Mouse (Mus musculus): ENCODE results near the gene Exoc6b. TPM values are rescaled to one million over a fixed set of nuclear protein-coding genes. Genes with fewer than 3 reads are reported as not detected.
"Not testable (repeated sequence)": the region's sequence is repeated elsewhere in the genome, so short reads cannot be mapped to it uniquely, and the experiment has no call there.

Exoc6b gene
- polyA plus RNA-seq, 1 experiment = 7.8 TPM

GRCm38 (mm10) chr6:85086645-85087044 lies 17.3 kb upstream of the Exoc6b start:
- TF ChIP-seq POLR2A (IDR thresholded peaks at IDR 0.05; ENCODE audit: control insufficient read depth, low read depth, low read length) (no peak), CTCF (IDR thresholded peaks at IDR 0.05; ENCODE audit: control insufficient read depth, insufficient read depth, insufficient replicate concordance, low read depth, low read length) (no peak)
- H3K27ac ChIP-seq (ENCODE audit: control insufficient read depth, insufficient read depth, low read depth, low read length) = no peak overlapping the region

GRCm38 (mm10) chr6:85076179-85076720 lies 6.9 kb upstream of the Exoc6b start:
- not testable (repeated sequence) for H3K4me1 ChIP-seq (ENCODE audit: control insufficient read depth, insufficient read depth, low read length); H3K27me3 ChIP-seq (ENCODE audit: control insufficient read depth, insufficient read depth, low read length); H3K36me3 ChIP-seq (ENCODE audit: control insufficient read depth, insufficient read depth, low read length); H3K27ac ChIP-seq (ENCODE audit: control insufficient read depth, insufficient read depth, low read depth, low read length)
- TF ChIP-seq POLR2A (IDR thresholded peaks at IDR 0.05; ENCODE audit: control insufficient read depth, low read depth, low read length) = peak; percentile 69; the same call in 1 of the 2 replicates
- H3K4me3 ChIP-seq (ENCODE audit: control insufficient read depth, low read depth, low read length) = peak overlapping the region; percentile 68

More at GRCm38 (mm10) chr6:85086645-85087044, 17.3 kb upstream of the Exoc6b start:
- no peaks in the 10 kb centered on the region for H3K27me3 ChIP-seq (ENCODE audit: control insufficient read depth, insufficient read depth, low read length)
- H3K36me3 ChIP-seq (ENCODE audit: control insufficient read depth, insufficient read depth, low read length) = no peaks in the 10 kb centered on the region
- H3K4me3 ChIP-seq (ENCODE audit: control insufficient read depth, low read depth, low read length) = no peak overlapping the region
- H3K4me1 ChIP-seq (ENCODE audit: control insufficient read depth, insufficient read depth, low read length) = no peaks in the 10 kb centered on the region; the same call in 1 of the 2 replicates

- peak overlapping the region; percentile 68 for H3K4me3 ChIP-seq (ENCODE audit: control insufficient read depth, low read depth, low read length)
- H3K36me3 ChIP-seq (ENCODE audit: control insufficient read depth, insufficient read depth, low read length) = no peaks in the 10 kb centered on the region
- no peaks in the 10 kb centered on the region for H3K27me3 ChIP-seq (ENCODE audit: control insufficient read depth, insufficient read depth, low read length)
- H3K27ac ChIP-seq (ENCODE audit: control insufficient read depth, insufficient read depth, low read depth, low read length) = no peak overlapping the region
- no peaks in the 10 kb centered on the region for H3K4me1 ChIP-seq (ENCODE audit: control insufficient read depth, insufficient read depth, low read length)
- TF ChIP-seq CTCF (IDR thresholded peaks at IDR 0.05; ENCODE audit: control insufficient read depth, insufficient read depth, insufficient replicate concordance, low read depth, low read length) = no peak
- no peak for TF ChIP-seq POLR2A (IDR thresholded peaks at IDR 0.05; ENCODE audit: control insufficient read depth, low read depth, low read length)
Measured at GRCm38 (mm10) chr6:85074996-85075395, 5.7 kb upstream of the Exoc6b start.

- Histone ChIP-seq H3K27me3 (ENCODE audit: control insufficient read depth, insufficient read depth, low read length) (no peaks in the 10 kb centered on the region), H3K27ac (ENCODE audit: control insufficient read depth, insufficient read depth, low read depth, low read length) (peak overlapping the region; percentile 80)
- TF ChIP-seq CTCF (IDR thresholded peaks at IDR 0.05; ENCODE audit: control insufficient read depth, insufficient read depth, insufficient replicate concordance, low read depth, low read length) (no peak), POLR2A (IDR thresholded peaks at IDR 0.05; ENCODE audit: control insufficient read depth, low read depth, low read length) (no peak)
Measured at GRCm38 (mm10) chr6:85068322-85069022, 841 bp downstream of the Exoc6b start.

GRCm38 (mm10) chr6:85057641-85058040 lies 11.7 kb downstream of the Exoc6b start:
- no peaks in the 10 kb centered on the region for H3K36me3 ChIP-seq (ENCODE audit: control insufficient read depth, insufficient read depth, low read length)
- TF ChIP-seq POLR2A (IDR thresholded peaks at IDR 0.05; ENCODE audit: control insufficient read depth, low read depth, low read length) (no peak), CTCF (IDR thresholded peaks at IDR 0.05; ENCODE audit: control insufficient read depth, insufficient read depth, insufficient replicate concordance, low read depth, low read length) (no peak)
- no peak overlapping the region for H3K4me3 ChIP-seq (ENCODE audit: control insufficient read depth, low read depth, low read length)

More at GRCm38 (mm10) chr6:85068322-85069022, 841 bp downstream of the Exoc6b start:
- peaks cover 5% of the 10 kb centered on the region for H3K4me1 ChIP-seq (ENCODE audit: control insufficient read depth, insufficient read depth, low read length)
- no peaks in the 10 kb centered on the region for H3K36me3 ChIP-seq (ENCODE audit: control insufficient read depth, insufficient read depth, low read length)
- H3K4me3 ChIP-seq (ENCODE audit: control insufficient read depth, low read depth, low read length) = peak overlapping the region; percentile 85

GRCm38 (mm10) chr6:85051109-85051508 lies 18.2 kb downstream of the Exoc6b start:
- no peak for TF ChIP-seq CTCF (IDR thresholded peaks at IDR 0.05; ENCODE audit: control insufficient read depth, insufficient read depth, insufficient replicate concordance, low read depth, low read length)
- no peak for TF ChIP-seq POLR2A (IDR thresholded peaks at IDR 0.05; ENCODE audit: control insufficient read depth, low read depth, low read length)
- H3K27ac ChIP-seq (ENCODE audit: control insufficient read depth, insufficient read depth, low read depth, low read length) = no peak overlapping the region
- H3K4me3 ChIP-seq (ENCODE audit: control insufficient read depth, low read depth, low read length) = no peak overlapping the region

More at GRCm38 (mm10) chr6:85057641-85058040, 11.7 kb downstream of the Exoc6b start:
- Histone ChIP-seq H3K4me1 (ENCODE audit: control insufficient read depth, insufficient read depth, low read length) (no peaks in the 10 kb centered on the region), H3K27me3 (ENCODE audit: control insufficient read depth, insufficient read depth, low read length) (no peaks in the 10 kb centered on the region), H3K27ac (ENCODE audit: control insufficient read depth, insufficient read depth, low read depth, low read length) (no peak overlapping the region)

GRCm38 (mm10) chr6:85046531-85046930 lies 22.8 kb downstream of the Exoc6b start:
- TF ChIP-seq POLR2A (IDR thresholded peaks at IDR 0.05; ENCODE audit: control insufficient read depth, low read depth, low read length) (no peak), CTCF (IDR thresholded peaks at IDR 0.05; ENCODE audit: control insufficient read depth, insufficient read depth, insufficient replicate concordance, low read depth, low read length) (no peak)
- Histone ChIP-seq H3K27me3 (ENCODE audit: control insufficient read depth, insufficient read depth, low read length) (no peaks in the 10 kb centered on the region), H3K4me3 (ENCODE audit: control insufficient read depth, low read depth, low read length) (no peak overlapping the region), H3K4me1 (ENCODE audit: control insufficient read depth, insufficient read depth, low read length) (no peaks in the 10 kb centered on the region), H3K27ac (ENCODE audit: control insufficient read depth, insufficient read depth, low read depth, low read length) (no peak overlapping the region), H3K36me3 (ENCODE audit: control insufficient read depth, insufficient read depth, low read length) (no peaks in the 10 kb centered on the region)

More at GRCm38 (mm10) chr6:85051109-85051508, 18.2 kb downstream of the Exoc6b start:
- H3K27me3 ChIP-seq (ENCODE audit: control insufficient read depth, insufficient read depth, low read length) = no peaks in the 10 kb centered on the region
- no peaks in the 10 kb centered on the region for H3K4me1 ChIP-seq (ENCODE audit: control insufficient read depth, insufficient read depth, low read length)
- H3K36me3 ChIP-seq (ENCODE audit: control insufficient read depth, insufficient read depth, low read length) = no peaks in the 10 kb centered on the region

Measured in testis, adult 2 months (tissue).